Mouse (Mus musculus) 416B (cell line): ENCODE data around the gene Rassf7.
A peak's percentile ranks its signal among the peaks of the same experiment; 100 is the strongest.

Experiments
- DNase-seq: peaks from one replicate; pipeline ENCODE4 v3.0.0; 2011; ENCODE audit warnings: low read depth

The Rassf7 gene

DNA sequence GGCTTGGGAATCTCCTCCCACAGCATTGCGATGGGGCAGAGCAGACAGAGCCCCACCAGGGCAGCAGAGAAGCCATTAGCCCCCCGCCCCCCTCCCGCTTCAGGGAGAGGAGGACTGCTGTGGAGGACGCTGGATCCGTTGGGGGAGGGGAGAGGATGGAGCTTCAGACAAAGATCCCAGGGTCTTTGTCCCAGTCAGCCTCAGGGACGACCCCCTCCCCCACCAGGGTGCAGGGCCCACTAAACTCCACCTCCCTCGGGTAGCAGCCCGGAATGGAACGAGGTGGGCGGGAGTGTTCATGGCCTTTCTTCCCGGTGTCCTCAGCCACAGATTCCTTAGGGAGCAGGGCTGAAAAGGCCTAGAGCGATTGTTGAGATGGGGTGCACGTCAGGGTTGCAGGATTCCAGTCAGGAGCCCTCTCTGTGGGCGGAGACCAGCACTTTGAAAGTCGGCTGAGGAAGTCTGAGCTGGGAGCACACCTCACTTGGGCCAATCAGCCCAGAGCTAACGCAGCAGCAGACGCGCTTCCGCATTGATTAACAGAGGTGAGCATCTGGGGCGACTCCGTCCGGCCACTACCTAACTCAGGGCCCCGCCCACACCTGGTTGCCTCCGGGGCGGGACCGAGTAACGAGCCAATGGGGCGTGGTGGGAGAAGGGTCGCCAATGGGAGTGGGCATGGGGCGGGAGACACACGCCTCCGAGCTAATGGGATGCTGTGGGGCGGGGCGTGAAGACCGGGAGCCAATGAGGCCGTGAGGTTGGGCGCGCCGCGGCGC, at the start of gene Rassf7:
Rassf7 (plus strand) TSS at position 760 of the 779 bp plus-strand sequence.
- peak; percentile 95 for DNase-seq

DNA sequence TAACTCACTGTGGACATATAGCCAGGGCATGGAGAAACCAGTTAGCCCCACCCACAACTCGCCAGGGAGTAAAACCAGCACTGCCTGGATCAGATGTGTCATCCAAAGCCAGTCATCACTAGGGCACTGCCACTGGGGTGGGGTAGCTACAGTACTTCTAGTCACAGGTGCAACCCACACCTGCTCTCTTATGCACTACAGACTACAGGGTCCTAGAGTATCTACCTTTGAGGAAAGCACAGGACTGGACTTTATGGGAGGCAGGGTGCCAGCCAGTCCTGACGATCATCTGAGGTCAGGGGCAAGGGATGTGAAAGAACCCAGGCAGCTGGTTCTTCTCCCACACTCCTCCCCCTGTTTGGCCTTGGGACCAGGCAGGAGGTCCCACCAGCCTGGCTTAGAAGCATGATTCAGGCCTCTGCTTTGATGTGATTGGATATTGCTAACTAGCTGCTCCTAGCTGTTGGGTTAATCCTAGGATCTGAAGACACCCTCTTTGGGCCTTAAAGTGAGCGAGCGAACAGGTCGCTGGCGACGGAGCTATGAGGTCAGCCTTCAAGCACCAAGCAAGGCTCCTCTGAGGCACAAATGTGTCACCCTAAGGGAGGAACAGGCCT, 47.7 kb upstream of the Rassf7 start:
- DNase-seq = peak; percentile 76

DNA sequence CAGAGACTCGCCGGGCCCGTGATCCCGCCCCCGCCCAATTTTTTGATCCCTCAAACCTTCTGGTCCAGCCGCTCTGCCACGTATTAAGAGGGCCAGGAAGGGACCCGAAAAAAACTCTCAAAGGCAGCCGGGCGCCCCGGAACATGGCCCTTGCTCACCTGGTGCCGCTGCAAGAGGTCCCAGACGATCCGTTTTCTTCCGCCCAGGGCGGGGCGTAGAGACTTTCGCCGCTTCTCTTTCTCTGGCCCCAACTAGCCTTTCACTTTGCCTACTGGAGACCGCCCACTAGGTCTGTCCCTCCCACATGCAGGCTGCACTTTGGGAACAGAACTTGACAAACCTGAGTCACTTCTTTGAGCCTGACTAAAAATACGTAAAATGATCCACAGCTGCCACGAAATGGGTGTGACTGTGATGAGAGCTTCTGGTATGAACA, 47.1 kb upstream of the Rassf7 start:
- peak; percentile 94 for DNase-seq

- DNase-seq = no peak
Observed at GRCm38 (mm10) chr7:141169300-141169699, 46.4 kb upstream of the Rassf7 start.

DNA sequence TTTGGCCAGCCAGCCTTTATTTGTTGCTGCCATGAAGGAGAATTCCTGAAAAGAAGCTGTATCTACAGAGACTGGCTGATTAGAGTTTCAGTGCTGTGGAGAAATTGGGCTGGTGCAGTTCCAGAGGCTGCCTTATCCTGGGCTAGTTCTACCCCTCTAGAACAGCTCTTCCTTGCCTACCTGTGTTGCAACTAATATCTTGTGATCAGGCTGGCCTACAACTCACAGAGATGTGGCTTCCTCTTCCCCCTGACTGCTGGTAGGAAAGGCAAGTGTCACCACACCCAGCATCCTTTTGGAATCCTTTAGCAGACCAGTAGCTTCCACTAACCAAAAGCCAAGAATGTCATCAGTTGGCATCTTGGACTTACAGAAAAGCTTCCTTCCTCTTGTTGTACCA, 45.8 kb upstream of the Rassf7 start:
- peak; percentile 60 for DNase-seq

DNA sequence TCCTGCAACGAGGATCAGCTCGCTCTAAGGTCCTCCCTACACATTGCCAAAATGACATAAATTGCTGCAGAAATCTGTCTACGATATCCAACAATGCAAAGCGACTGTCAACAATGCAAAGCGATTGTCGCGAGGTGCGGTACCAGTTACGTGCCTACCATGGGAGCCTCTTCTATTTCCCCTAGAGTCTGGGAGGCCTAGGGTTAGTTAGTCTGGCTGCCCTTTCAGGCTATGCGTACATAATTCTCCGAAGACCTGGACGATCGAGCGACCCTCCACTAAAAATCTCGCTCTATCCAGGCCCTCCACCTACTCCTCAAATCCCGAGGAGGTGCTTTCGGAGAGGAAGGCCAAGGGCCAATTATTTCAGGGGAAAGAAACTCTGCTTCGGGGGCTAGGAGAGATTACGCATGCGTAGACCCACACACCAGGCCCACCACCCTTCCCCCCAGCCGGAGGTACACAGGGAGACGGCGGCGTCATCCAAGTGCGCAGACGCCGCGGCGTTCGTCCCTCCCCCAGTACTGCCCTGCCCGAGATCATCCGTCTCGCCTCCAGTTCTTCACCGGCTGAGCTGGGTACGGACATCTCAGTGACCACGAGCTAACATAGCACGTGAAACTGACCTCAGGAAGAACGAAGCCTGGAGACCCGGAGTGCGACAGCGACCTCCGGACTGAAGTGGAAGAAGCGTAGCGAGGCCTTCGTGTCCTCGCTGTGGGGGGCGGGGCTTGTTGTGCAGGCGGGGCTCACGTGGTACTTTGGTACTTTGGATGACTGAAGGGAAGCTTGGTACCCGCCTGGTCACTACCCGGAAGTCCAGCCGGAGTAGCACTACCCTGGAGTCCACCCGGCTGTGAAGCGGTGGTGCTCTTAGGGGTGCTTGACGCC, 43.3 kb upstream of the Rassf7 start, which contains the start of gene Rnh1:
Rnh1 (minus strand) TSS at position 742 of the 891 bp plus-strand sequence.
- DNase-seq = peak; percentile 97

GRCm38 (mm10) chr7:141173323-141173850, 42.3 kb upstream of the Rassf7 start:
- peak; percentile 26 for DNase-seq

DNA sequence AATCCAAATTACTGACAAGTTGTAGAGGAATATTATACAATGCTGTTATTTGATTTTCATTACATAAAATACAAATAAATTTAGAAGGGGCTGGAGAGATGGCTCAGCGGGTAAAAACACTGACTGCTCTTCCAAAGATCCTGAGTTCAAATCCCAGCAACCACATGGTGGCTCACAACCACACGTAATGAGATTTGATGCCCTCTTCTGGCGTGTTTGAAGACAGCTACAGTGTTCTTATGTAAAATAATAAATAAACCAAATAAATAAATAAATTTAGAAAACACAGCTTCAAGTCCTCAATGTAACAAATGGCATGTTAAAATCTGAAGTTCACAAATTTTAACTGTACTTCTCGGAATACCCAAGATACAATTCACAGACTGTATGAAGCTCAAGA, 40.6 kb upstream of the Rassf7 start:
- DNase-seq = peak; percentile 50

GRCm38 (mm10) chr7:141176173-141176572, 39.5 kb upstream of the Rassf7 start:
- peak; percentile 91 for DNase-seq

DNA sequence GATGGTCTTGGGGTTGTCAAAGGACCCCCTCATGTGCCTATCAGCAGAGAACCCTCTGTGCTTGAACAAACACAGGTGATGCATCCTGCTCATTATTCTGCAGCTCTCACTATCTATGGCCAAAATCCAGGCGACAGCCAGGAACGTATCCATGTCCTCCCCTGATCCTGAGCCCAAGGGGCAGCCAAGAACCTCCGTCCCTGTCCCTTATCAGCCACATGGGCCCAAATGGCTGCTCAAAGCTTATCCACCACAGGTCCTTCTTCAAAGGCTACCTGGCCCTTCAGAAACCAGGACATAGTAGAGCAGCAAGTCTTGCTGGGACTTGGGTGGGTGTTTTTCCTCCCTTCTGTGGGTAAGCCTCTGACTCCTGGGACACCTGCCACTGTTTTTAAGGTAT, 27.5 kb upstream of the Rassf7 start:
- DNase-seq = no peak

GRCm38 (mm10) chr7:141188733-141189132, 26.9 kb upstream of the Rassf7 start:
- no peak for DNase-seq

DNA sequence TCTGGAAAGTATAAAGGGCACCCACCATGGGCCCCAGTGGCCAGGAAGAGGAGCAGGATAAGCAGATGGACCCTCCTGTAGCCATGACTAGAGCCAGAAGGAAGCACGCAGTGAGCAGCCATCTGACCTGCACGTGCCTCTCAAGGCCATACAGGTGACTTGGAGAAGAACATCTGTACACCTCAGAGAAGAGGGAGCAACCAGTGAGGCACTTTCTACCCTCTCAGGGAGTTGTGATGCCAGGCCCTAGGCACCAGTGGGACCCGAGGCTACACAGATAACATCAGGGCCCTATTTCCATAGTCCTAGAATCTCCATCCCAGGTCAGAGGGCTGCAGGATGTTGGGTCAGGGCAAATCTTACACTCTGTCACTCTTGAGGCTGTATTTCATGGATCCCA, 25.4 kb upstream of the Rassf7 start:
- no peak for DNase-seq

GRCm38 (mm10) chr7:141191036-141191435, 24.6 kb upstream of the Rassf7 start:
- no peak for DNase-seq

DNA sequence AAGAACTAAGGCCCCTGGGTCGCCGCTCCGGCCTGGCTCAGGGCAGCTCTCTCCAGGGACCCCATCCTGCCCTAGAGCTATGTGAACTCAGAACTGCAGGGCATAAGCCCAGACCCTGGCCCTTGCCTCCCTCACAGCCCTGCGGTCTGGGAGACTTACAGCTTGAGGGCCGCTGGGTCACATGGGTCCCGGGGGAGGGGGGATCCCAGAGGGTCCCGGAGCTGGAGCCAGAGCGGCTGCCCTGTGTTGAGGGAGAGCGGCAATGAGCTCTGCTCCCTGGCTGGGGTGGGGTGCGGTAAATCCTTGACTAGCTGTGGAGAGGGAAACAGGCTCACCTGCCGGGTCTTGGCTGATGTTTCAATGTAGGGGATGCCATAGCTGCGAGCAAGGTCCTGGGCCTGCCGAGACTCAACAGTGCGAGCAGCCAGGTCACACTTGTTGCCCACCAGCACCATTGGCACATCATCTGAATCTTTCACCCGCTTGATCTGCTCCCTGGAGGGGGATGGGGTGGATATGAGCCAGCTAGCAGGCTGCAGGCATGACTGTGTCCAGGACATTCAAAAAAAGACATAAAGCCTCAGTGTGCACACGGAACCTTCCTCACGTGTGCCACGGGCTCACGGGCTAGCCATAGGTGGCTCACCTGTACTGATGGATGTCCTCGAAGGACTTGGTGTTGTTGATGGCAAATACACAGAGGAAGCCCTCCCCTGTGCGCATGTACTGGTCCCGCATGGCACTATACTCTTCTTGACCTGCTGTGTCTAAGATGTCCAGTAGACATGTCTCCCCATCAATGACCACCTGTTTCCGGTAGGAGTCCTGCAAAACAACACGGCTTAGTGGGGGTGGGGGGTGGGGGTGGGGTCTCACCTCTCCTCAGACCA, 23.6 kb upstream of the Rassf7 start:
- no peak for DNase-seq

GRCm38 (mm10) chr7:141192776-141193347, 22.8 kb upstream of the Rassf7 start:
- peak; percentile 28 for DNase-seq

- peak; percentile 36 for DNase-seq
Observed at GRCm38 (mm10) chr7:141193348-141193856, 22.3 kb upstream of the Rassf7 start.

DNA sequence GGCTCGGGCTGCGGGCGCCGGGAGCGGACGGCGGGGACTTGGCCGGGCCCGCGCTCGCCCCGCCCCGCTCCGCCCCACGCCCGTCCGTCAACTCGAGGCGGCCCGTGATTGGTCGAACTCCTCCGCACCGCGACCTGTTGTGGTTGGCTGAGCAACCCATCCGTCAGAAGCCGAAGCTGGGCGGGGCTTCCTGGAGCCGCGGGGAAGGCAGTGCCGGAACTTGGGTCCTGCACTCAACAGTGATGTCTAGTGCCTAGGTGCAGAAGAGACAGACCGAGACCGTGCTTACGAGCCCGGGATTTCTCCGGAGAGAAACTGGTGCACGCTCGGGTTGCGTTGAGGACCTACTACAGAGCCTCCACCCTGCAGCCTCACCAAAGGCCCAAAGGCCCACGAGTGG, 21.7 kb upstream of the Rassf7 start, which contains the start of the genes Hras and Lrrc56:
Hras (minus strand) TSS at position 58 of the 400 bp plus-strand sequence.
Lrrc56 (plus strand) TSS at position 210 of the 400 bp plus-strand sequence.
- DNase-seq = peak; percentile 98

DNA sequence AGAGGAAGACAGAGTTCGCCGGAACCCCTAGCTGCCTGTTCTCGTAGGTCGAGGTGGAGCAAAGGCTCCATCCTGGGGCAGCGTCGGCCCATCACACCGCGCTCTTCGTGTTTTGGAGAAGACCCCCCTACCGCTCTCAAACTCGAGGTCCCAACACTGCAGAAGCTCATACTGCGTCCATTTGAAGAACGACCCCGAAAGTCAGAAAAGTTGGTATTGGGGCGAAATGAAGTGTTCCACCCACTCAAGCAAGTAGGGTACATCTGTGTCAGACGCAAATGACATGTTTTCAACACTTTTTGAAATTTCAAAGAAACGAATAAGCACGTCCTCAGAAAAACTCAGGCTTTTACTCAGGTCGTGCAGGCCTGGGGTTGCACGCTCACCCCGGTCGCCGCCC, 21.3 kb upstream of the Rassf7 start:
- no peak for DNase-seq

- DNase-seq = peak; percentile 88
Observed at GRCm38 (mm10) chr7:141194830-141195229, 20.8 kb upstream of the Rassf7 start.

DNA sequence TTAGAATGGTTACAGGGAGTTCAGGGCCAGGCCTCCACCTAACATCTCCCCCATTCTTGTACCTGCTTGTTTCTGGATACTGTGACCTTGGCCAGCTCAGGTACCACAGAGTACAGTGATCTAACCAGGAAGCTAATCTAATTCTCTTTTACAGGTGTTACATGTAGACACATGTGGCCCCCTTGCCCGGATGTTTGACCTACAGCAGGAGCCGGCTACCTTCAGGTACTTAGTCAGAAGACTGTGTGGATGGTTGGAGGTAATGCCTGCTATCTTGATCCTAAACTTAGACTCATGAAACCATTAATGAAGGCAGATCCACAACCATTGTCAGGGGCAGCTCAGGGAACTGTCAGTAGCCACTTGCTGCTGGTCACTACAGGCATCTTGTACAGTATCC, 19.9 kb upstream of the Rassf7 start:
- no peak for DNase-seq
